Mouse (Mus musculus): ENCODE data around the gene Ybx3.

GRCm38 (mm10) chr6:131369866-131370616 lies 18.2 kb downstream of the Ybx3 start:
- no peak for TF ChIP-seq CTCF (IDR thresholded peaks at IDR 0.05; ENCODE audit: extremely low read depth, insufficient read length, insufficient replicate concordance, low read depth, low read length)
- TF ChIP-seq POLR2A (IDR thresholded peaks at IDR 0.05; ENCODE audit: low read depth, low read length), result no peak

Measured in small intestine, adult 2 months (tissue).